Mouse (Mus musculus) liver, embryonic 11.5 days (tissue): ENCODE measurements around the gene Ubiad1. TPM values are rescaled to one million over a fixed set of nuclear protein-coding genes. Genes with fewer than 3 reads are reported as not detected.

Experiments
- ATAC-seq: fragments of 200-750 bp; cut with Nextera tagmentation; replicated peaks from 2 replicates; pipeline ENCODE4 v1.8.0; 2017; ENCODE audit warnings: moderate number of reproducible peaks, mild to moderate bottlenecking, moderate TSS enrichment, moderate library complexity; ENCODE audit not compliant: low FRiP score
- DNase-seq: peaks from one replicate; pipeline ENCODE4 v3.0.0-alpha.2; 2017; ENCODE audit warnings: low spot score
- H3K27ac ChIP-seq: fragments of 300-500 bp; sonication (generic); 2 replicates; pipeline ENCODE4 v1.5.1; 2014; ENCODE audit warnings: mild to moderate bottlenecking, low read depth, low read length, control low read depth
- H3K27me3 ChIP-seq: fragments of 300-500 bp; sonication (generic); replicated peaks from 2 replicates; pipeline ENCODE4 v1.6.1; 2014; ENCODE audit warnings: low read length, mixed read lengths; ENCODE audit not compliant: control insufficient read depth, insufficient read depth
- H3K36me3 ChIP-seq: fragments of 300-500 bp; sonication (generic); 2 replicates; pipeline ENCODE4 v1.6.1; 2014; ENCODE audit warnings: mild to moderate bottlenecking, low read length, moderate library complexity, mixed read lengths; ENCODE audit not compliant: control insufficient read depth, insufficient read depth
- H3K4me1 ChIP-seq: fragments of 300-500 bp; sonication (generic); replicated peaks from 2 replicates; pipeline ENCODE4 v1.6.1; 2014; ENCODE audit warnings: low read length, mixed read lengths; ENCODE audit not compliant: control insufficient read depth, insufficient read depth
- H3K4me2 ChIP-seq: fragments of 300-500 bp; sonication (generic); 2 replicates; pipeline ENCODE4 v1.6.1; 2014; ENCODE audit warnings: mild to moderate bottlenecking, control low read depth, moderate library complexity
- H3K4me3 ChIP-seq: fragments of 300-500 bp; sonication (generic); 2 replicates; pipeline ENCODE4 v1.5.1; 2014; ENCODE audit warnings: low read depth, low read length, control low read depth
- H3K9ac ChIP-seq: fragments of 300-500 bp; sonication (generic); 2 replicates; pipeline ENCODE4 v1.6.1; 2014; ENCODE audit warnings: low read depth, low read length, control low read depth
- H3K9me3 ChIP-seq: fragments of 300-500 bp; sonication (generic); 2 replicates; pipeline ENCODE4 v1.6.1; 2016; ENCODE audit warnings: low read length, inconsistent platforms, mixed read lengths; ENCODE audit not compliant: control insufficient read depth
- WGBS: fragments of 180-500 bp; shearing (Covaris S2); extraction: QIAGEN DNeasy Blood & Tissue Kit; methylation state at CpG from one replicate; pipeline ENCODE4 v1.1.7; 2014; 5-methylcytosine and 5-hydroxymethylcytosine counted together
- polyA plus RNA-seq: library from polyadenylated mRNA; unstranded; fragments of >200 nt; fragmentation: Nextera tagmentation; extraction: Ambion mirVana; gene quantifications from 2 replicates; pipeline ENCODE4 v1.2.1, GENCODE M21; 2014

Ubiad1 gene
- polyA plus RNA-seq, 1 experiment from 2014 or later, result 21.5 TPM

- no peak overlapping the region for H3K4me2 ChIP-seq
- no peak for ATAC-seq
- no peaks in the 10 kb centered on the region for H3K36me3 ChIP-seq
- H3K9ac ChIP-seq, result no peak overlapping the region
- 55% methylated on average over 7 of the region's 7 CpGs for WGBS
- H3K9me3 ChIP-seq, result no peaks in the 10 kb centered on the region
- H3K27ac ChIP-seq, result no peak overlapping the region
- no peaks in the 10 kb centered on the region; the same call in 1 of the 2 replicates for H3K27me3 ChIP-seq
- DNase-seq, result no peak
- no peaks in the 10 kb centered on the region for H3K4me1 ChIP-seq
- H3K4me3 ChIP-seq, result no peak overlapping the region
These were observed 54.9 kb downstream of the Ubiad1 start for GRCm38 (mm10) chr4:148389635-148390034.

DNA sequence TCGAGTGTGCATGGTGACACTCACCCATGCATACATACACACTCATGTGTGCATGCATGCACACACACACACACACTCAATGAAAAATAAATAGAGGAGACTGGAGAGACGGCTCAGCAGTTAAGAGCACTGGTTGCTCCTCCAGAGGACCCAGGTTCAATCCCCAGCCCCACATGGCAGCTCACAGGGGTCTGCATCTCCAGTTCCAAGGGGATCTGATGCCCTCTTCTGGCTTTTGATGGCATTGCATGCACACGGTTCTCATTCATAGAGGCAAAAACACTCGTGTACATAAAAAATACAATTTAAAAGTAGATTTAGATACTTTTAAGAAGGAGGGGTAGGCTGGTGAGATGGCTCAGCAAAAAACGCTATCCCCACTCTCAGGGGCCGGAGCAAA, 55.5 kb downstream of the Ubiad1 start:
- 56% methylated on average over 6 of the region's 6 CpGs for WGBS
- DNase-seq (no peak), ATAC-seq (no peak)
- Histone ChIP-seq H3K4me3 (no peak overlapping the region), H3K4me1 (no peaks in the 10 kb centered on the region), H3K27ac (no peak overlapping the region), H3K27me3 (no peaks in the 10 kb centered on the region), H3K9ac (no peak overlapping the region), H3K4me2 (no peak overlapping the region), H3K36me3 (no peaks in the 10 kb centered on the region), H3K9me3 (no peaks in the 10 kb centered on the region)

GRCm38 (mm10) chr4:148385269-148385668, 59.3 kb downstream of the Ubiad1 start:
- Histone ChIP-seq H3K4me3 (no peak overlapping the region), H3K27ac (no peak overlapping the region), H3K9ac (no peak overlapping the region), H3K4me2 (no peak overlapping the region), H3K4me1 (no peaks in the 10 kb centered on the region), H3K27me3 (no peaks in the 10 kb centered on the region), H3K36me3 (no peaks in the 10 kb centered on the region), H3K9me3 (no peaks in the 10 kb centered on the region)
- WGBS, result 77% methylated on average over 7 of the region's 7 CpGs
- ATAC-seq, result no peak
- DNase-seq, result no peak

Other genes starting within 250 kb of the Ubiad1 start
- 0.04 TPM in 1 of 2 replicates, not detected in the other for gene Disp3, start 156.8 kb downstream of the Ubiad1 start, polyA plus RNA-seq
- 20.4 and 22.9 TPM in 2 replicates for gene Mtor, start 3.8 kb upstream of the Ubiad1 start, polyA plus RNA-seq
- gene Angptl7, start 55.7 kb upstream of the Ubiad1 start, polyA plus RNA-seq, result 0.92 and 0.96 TPM in 2 replicates
- gene Exosc10, start 113.7 kb upstream of the Ubiad1 start, polyA plus RNA-seq, result 92.4 and 98.2 TPM in 2 replicates
- 510 and 529 TPM in 2 replicates for gene Srm, start 146.7 kb upstream of the Ubiad1 start, polyA plus RNA-seq
- gene Masp2, start 157.8 kb upstream of the Ubiad1 start, polyA plus RNA-seq, result 5.0 and 6.8 TPM in 2 replicates
- 226 and 230 TPM in 2 replicates for gene Tardbp, start 182.2 kb upstream of the Ubiad1 start, polyA plus RNA-seq
- not detected in 2 replicates for gene Gm572, start 198.5 kb upstream of the Ubiad1 start, polyA plus RNA-seq